Mouse (Mus musculus): ENCODE results near the gene Hmcn1. TPM values are rescaled to one million over a fixed set of nuclear protein-coding genes. Genes with fewer than 3 reads are reported as not detected.
A peak's percentile ranks its signal among the peaks of the same experiment; 100 is the strongest.

Hmcn1 gene
- polyA plus RNA-seq, 1 experiment from 2014 or later = 1.4 TPM

GRCm38 (mm10) chr1:150535770-150536534 is 457.3 kb downstream of the Hmcn1 start:
- no peaks in the 10 kb centered on the region for H3K9me3 ChIP-seq
- H3K27ac ChIP-seq = no peak overlapping the region
- peak overlapping the region; percentile 21; the same call in 1 of the 2 replicates for H3K9ac ChIP-seq (replicated peaks)
- H3K4me1 ChIP-seq (replicated peaks) = peaks cover 15% of the 10 kb centered on the region
- 23% methylated on average over 16 of the region's 16 CpGs for WGBS
- H3K27me3 ChIP-seq = no peaks in the 10 kb centered on the region
- H3K4me2 ChIP-seq (replicated peaks) = peak overlapping the region; percentile 29
- no peak overlapping the region for H3K4me3 ChIP-seq (replicated peaks)
- ATAC-seq = peak; percentile 67
- no peaks in the 10 kb centered on the region for H3K36me3 ChIP-seq

GRCm38 (mm10) chr1:150534587-150534986 is 458.6 kb downstream of the Hmcn1 start:
- no peak for ATAC-seq
- Histone ChIP-seq H3K27me3 (no peaks in the 10 kb centered on the region), H3K9me3 (no peaks in the 10 kb centered on the region), H3K9ac (replicated peaks) (no peak overlapping the region), H3K36me3 (no peaks in the 10 kb centered on the region), H3K4me2 (replicated peaks) (no peak overlapping the region), H3K4me3 (replicated peaks) (no peak overlapping the region), H3K27ac (no peak overlapping the region), H3K4me1 (replicated peaks) (peaks cover 15% of the 10 kb centered on the region)
- 91% methylated on average over 8 of the region's 8 CpGs for WGBS

- Histone ChIP-seq H3K4me1 (replicated peaks) (no peaks in the 10 kb centered on the region), H3K27ac (no peak overlapping the region), H3K4me2 (replicated peaks) (no peak overlapping the region), H3K9ac (replicated peaks) (no peak overlapping the region), H3K9me3 (no peaks in the 10 kb centered on the region), H3K27me3 (no peaks in the 10 kb centered on the region), H3K36me3 (no peaks in the 10 kb centered on the region), H3K4me3 (replicated peaks) (no peak overlapping the region)
- WGBS = 92% methylated on average over 2 of the region's 2 CpGs
- ATAC-seq = no peak
Observed at GRCm38 (mm10) chr1:150513041-150513440, 480.2 kb downstream of the Hmcn1 start.

Other genes with a start within 250 kb of the Hmcn1 start
- gene Gm47985, start 189.1 kb upstream of the Hmcn1 start, polyA plus RNA-seq (2015; fragmentation: Nextera tagmentation; extraction: Ambion mirVana) = 0.11 and 0.19 TPM in 2 replicates
- gene Gm8947, start 198.9 kb upstream of the Hmcn1 start, polyA plus RNA-seq (2015; fragmentation: Nextera tagmentation; extraction: Ambion mirVana) = not detected in 2 replicates
- not detected in 2 replicates for gene Gm47995, start 205.0 kb upstream of the Hmcn1 start, polyA plus RNA-seq (2015; fragmentation: Nextera tagmentation; extraction: Ambion mirVana)
- not detected in 2 replicates for gene 3110040M04Rik, start 210.7 kb upstream of the Hmcn1 start, polyA plus RNA-seq (2015; fragmentation: Nextera tagmentation; extraction: Ambion mirVana)
- not detected in 2 replicates for gene Gm47996, start 216.7 kb upstream of the Hmcn1 start, polyA plus RNA-seq (2015; fragmentation: Nextera tagmentation; extraction: Ambion mirVana)

All from midbrain, embryonic 13.5 days (tissue).